Mouse (Mus musculus) cerebellum, adult (tissue): ENCODE data around the gene Nobox.

ENCODE experiments used
- ATAC-seq: cut with Nextera tagmentation; 2 replicates; pipeline ENCODE4 v1.9.2; 2017; ENCODE audit warnings: mild to moderate bottlenecking, moderate library complexity, mixed read lengths; ENCODE audit not compliant: insufficient number of reproducible peaks, low FRiP score, low TSS enrichment

The Nobox gene

DNA sequence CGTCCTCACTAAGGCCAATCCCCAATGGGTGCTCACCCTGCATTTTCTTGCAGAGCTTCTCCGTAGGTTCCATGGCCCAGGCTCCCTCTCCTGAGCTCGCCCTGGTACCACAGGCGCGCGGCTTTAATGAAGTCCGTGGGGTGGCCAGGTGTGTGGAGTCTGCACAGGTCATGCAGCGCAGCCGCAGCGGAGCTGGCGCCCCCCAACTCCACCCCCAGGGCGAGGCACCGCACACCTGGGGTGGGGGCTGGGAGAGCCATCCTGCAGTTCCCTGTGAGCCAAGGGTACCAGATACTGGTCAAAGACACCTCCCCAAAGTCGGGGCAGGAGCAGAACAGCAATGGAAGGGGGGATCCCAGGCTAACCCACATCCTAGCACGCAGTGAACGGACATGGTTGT lies at the start of gene Nobox:
TSS of gene Nobox (minus strand) at position 101 of the 400 bp plus-strand sequence.
- ATAC-seq, result no peak

DNA sequence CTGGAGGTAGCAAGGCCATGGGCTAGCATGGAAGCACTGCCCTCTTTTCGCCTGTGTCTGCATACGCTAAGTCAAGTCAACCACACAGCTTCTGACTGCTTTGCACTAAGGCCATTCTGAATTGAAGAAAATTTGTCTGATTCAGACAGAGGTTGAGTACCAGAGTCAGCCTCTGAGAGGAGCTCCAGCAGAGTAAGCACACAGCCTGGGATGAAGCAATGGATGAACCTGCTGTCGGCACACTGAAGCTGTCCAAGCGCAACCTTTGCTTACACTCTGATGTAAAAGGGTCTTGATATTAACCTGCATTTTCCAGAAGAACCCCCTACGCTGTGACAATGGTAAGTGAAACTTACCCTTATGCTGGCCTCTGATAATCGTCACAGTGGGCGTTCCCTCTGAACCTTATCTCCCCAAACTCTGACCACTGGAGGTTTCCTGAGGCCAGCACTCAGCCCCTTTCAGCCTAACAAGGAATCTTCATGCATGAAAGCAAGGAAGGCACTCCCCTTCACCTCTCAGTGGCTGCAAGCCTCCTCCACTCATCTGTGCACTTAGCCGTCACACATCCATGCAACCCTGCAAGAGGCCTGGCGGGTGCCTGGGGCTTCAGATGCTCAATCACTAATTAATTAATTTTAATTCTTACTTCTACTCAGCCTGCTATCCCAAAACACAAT lies 45.3 kb upstream of the Nobox start:
- ATAC-seq, result peak; percentile 31; the same call in 1 of the 2 replicates

DNA sequence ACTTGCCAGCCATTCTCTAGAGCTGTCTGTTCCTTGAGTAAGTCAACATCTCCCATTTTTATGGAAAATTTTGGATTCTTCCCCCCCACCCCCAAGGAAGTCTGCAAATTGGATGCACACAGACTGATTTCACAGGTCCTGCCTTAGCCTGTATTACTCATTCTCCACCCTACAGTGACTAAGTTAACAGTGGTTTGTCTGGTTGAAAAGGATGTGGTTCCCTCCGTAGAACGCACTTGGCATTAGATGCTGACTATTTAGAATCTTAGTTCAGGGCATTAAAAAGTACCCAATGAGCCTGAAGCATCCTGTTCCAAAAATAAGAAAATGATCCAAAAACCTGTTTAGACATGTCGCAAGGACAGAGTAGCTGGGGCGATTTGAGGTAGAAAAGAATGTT lies 44.1 kb upstream of the Nobox start:
- ATAC-seq, result no peak

DNA sequence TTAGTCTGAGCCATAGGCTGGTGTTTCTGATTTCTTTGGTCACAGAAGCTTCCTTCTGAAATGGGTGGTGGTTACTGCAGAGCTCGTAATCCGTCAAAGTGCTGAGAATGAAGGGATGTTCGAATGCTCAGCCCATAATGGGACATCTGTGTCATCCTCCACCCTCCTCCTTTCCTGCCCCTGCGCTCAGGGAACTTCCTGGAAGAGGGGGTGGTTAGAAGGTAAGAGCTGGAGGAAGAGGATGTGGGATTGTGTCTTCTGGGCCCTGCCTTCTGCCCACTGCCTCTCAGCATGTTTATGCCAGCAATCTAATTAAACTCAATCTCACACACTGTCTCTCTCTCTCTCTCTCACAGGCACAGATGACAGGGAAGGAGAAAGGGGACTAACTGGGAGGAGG lies 39.7 kb upstream of the Nobox start:
- ATAC-seq, result no peak

DNA sequence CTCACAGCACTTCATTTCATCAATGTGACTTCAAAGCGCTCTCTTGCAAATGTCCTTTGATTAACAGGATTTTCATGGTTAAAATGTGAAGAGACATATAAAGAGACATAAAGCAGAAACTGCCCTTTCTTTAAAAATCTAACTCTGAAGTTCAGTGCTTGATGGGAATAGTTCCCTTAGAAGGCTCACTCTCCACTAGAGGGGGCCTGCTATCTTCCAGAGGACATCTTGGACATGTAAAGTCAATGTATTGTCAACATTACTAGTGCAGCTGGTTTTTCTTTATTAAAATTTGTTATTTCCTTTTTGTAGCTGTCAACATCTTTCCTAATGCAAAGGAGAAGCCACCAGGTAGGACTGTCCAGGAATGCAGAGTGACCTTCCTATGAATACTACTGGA lies 38.3 kb upstream of the Nobox start:
- ATAC-seq, result no peak

DNA sequence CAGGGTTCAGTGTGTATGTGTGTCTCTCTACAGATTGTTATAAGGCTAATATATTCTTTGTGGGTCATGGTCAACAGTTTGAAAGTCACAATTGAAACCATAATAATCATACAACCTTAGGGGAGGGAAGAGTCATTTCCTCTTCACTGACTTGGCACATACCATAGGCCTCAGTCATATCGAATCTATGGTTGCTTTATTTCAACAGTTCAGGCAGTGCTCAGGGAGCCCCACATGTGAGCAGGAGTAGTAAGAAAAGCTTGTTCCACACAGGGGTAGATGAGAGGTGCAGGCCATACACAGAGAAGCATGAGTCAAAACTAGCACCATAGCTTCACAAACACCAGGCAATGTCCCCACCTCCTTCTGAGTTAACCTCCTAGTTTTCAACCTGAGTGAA lies 33.7 kb upstream of the Nobox start:
- ATAC-seq, result no peak

DNA sequence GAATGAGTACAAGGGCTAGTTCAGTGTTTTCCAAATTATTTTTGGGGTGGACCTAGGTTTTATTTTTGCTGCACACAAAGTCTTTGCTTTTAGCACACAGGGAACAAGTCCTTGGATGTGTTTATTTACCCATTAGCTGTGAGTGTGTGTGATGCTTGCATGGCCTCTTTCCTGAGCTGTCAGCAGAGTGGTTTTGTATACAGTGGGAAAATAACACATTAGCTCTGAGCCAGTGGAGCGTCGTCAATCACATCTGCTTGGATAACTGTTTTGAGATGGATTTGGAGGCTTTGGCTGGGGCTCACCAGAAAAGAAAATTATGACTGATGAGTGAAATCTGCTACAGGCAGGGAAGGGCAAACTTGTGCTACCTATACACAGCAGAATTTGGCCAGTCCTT lies 33.0 kb upstream of the Nobox start:
- ATAC-seq, result no peak

DNA sequence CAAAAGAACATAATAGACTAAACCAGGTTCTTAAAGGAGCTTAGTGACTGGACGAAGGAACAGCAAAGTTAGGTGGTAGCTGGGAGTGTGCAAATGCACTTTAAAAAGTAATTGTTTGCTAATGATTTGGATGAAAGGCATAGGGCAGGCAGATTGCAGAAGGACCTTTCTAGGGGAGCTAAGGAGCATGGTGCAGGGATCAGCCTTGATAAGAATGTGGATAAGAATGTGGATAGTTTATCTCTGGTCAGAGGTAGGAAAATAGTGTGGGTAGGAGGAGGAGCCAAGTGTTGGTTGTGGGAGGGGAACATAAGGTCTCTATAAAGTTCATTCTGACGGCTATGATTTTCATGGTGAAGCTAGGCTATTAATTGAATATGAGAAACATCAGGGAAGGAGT lies 29.4 kb upstream of the Nobox start:
- ATAC-seq, result no peak

DNA sequence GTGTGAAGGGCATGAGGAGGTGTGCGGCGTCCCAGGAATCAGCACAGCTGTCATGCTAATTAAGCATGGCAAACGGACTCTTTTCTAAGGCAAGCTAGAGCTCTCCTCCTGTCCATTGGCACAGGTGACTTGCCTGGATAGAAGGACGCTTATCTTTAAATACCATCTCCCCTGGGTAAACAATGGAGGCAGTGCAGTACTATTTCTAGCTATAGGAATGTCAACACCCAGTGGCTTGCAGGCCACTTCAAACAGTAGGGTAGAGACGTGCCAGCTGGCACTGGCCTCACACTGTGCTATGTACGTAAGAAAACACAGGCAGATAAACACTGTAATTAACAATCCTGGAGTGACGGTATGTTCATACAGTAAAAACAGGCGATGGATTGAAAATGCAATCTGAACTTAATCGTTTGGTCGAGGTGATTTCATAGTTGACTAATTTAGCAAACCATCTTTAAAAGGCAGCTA lies 28.2 kb upstream of the Nobox start:
- ATAC-seq, result peak; percentile 74

DNA sequence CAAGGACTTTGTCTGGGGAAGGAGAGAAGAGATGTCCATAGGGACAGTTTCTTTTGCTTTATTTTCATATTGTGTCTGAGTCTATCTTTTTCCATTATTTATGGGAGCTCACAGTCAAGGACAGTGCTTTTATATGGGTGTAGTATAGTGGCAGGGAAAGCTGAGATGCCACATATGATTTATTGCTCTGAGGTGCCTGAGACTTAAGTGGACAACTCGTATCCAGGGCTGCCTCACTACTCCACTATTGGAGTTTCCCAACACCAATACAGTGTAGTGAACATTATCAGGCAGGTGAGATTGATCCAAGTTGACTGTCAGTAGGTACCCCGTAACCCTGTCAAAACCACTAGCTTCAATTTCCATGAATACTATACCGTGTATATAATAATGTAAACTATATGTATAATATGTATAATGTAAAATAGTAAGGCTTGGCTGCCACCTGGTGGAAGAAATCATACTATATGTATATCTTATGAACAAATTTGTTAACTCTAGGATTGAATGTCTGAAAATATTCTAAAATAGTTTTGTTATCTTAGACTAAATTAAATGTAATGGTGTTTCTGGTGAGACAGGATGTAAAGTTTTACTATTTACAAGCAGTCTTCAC lies 26.4 kb upstream of the Nobox start:
- ATAC-seq, result no peak

DNA sequence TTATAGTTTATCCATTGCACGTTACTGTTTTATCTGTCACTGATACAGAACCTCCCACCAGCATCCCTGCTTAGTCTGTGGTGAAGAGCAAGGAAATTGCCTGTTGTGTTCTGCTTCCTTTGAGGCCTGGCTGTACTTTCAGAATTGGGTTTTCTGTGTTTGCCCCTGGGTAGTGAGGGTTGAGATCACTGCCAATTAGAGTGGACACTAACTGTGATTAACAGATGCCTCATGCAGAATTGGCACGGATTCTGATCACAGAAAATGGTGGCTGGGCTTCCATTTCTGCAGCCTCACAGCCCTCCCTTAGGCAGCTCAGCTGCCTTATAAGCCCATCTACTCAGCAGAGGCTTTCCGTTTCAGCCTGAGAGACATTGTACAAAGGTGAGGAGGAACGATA lies 24.1 kb upstream of the Nobox start:
- peak; percentile 91 for ATAC-seq

DNA sequence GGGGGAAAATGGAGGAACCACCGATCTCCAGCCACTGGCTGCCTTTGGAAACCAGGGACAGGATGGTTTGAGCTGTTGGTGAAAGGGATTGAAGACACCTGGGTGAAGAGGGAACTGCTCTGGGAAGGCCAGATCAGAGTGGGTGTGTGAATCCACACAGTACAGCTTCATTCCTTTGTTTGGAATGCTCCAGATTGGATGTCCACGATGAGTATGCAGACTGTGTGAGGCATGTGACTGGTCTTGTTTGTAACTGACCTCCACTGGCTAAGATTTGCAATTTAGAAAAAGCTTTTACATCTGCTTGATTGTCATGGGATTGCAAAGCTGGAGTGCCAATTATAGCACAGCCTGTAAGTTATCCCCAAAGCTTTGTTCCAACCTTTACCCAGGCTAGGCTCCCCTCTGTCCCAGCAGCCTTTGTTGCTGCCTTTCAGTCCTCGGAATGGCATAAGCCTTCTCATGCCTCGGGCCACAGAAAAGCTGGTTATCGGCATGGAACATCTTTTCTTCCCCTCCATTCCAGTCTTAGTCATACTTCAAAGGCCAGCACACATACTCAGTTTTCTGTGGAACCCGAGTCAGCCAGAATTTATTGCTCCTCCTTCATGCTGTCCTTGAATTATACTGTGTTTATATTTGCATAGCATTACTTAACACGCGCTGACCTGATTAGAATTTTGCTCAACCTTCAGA lies 3.8 kb upstream of the Nobox start:
- ATAC-seq, result no peak

DNA sequence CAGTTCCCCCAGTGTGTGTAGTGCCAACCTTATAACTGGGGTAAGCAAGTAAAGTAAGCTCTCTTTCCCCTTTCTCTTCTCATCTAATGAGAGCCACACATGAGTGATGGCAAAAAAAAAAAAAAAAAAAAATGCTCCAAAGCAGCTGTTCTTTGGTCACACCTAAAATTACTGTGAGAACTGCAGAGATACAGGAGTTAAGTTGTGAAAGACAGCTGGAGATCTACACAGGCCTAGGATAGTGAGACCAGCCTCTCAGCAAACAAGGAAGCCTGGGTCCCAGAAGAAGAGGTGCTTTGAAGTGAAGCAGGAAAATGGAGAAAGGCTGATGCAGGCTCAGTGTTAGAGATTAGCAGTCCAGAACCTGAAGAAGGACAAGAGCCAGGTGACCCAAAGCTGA lies 3.2 kb upstream of the Nobox start:
- ATAC-seq, result no peak

DNA sequence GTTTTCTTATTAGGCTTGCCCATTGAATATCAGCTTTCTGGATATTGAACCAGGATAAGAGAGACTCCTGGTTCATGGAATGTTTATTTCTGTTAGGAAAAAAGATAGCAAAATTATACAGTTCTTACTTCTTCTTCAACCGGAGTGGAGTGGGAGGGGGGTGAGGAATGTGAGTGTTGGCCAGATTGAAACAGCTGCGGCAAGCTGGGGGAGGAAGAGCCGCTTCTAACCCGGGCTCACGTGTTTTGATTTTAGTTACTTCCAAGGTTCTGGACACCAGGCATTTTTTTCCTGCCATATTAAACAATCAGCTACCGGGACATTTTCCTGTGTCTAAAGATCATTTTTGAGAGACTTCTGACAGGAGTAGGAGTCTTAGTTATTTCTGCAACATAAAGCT lies 717 bp upstream of the Nobox start:
- no peak for ATAC-seq

DNA sequence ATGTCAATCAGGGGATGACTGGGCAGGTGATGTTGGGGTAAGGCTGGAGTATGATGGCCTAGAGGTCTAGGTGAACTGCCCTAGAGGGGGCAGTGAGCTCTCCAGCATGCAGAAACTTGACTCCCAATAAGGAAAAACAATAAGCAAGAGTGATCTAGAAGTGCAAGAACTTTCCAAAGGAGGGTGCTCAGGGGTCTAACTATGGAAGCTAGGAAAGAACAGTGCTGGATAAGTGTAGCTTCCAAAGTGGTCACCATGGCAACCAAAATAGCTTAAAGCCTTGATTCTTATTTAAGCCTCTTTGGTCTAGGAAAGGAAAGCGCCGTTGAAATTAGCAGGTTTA lies 11.9 kb downstream of the Nobox start:
- ATAC-seq, result no peak

DNA sequence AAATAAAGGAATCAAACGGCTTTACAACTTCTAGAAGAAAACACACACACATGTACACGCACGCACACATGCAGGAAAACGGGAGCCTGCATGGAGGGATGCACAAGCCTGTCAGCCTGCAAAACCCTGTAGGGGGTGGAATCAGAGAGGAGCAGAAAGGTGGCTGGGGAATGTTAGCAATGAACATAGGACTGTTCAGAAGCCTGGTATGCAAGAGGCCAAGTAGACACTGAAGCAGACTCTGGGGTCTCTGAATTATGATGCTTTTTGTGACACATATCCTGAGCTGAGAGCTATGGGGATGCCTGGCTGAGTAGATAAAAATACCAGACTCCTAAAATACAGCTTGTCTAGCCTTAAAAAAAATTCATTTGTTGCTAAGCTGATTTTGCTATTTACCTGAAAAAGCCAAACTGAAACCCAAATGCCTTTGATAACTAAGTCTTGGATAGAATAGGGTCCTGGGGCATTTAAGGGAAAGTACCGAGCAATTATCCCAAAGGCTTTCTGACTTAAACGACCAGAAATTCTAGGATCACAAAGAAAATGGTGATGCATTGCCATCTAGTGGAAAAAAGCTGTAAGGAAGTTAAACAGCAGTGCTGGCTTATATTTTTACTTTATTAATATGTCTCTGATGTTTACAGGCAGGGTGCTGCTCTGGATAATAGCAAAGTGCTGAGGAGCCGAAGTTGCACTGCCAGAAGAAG lies 12.4 kb downstream of the Nobox start:
- peak; percentile 56 for ATAC-seq

DNA sequence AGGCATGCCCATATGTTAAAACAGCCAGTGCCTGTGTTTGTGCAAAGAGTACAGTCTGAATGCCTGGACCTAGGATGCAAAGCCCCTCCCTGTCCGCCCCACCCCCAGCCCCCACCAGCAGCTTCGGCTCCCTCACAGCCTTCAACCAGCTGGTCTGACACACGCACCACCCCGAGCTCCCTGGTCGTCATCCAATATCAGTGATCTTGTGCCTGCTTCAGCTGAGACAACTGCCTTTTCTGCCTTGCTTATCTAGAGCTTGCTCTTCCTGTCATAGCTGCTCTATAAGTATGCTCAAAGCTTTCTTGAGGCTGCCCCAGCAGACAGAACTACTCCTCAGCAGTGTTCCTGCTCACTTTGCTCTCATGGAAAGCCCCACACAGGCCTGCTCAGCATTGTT lies 13.4 kb downstream of the Nobox start:
- peak; percentile 74 for ATAC-seq

DNA sequence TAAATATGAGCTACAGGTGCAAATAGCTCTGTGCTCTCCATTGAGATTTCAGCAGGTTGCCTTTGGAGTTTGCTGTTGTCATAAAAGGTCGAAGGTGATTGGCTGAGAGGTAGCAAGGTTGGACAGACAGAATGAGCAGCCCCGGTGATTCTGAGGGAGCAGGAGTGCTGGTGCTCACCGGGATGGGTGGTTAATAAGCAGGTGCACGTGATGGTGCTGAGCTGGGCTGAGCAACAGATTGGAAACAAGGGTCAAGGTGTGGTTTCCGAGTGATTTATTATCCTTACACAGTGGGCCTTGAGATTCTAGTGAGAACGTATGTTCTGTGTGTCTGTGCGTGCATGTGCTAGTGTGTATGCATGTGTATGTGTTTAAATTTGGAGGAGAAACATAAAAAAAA lies 16.2 kb downstream of the Nobox start:
- no peak for ATAC-seq

DNA sequence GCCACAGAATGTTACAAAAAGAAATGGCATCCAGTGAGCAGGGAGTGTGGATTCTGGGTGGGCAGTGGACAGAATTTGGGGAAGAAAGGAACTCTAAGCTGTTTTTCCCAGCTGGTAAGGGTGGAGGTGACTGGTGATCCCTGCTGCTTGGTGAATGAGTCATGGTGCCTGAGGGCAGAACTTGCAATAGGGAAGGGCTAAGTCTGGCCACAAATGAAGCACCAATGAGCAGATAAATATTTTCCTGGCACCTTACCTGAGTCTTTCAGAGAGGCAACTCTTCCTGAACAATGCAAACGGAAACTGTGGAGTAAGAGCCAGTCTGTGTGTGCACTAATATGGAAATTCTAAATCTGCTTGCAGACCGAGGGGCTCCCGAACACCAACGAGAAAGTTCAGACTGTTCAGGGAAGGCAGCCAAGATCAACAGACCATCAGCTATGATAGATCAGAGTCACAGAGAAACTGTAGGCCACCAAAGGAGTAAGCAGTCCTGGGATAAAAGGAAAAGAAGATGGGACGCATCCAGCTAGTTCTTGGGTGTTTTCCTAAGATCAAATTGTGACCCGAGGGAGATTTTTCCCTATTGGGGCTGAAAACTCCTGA lies 16.8 kb downstream of the Nobox start:
- ATAC-seq, result no peak

DNA sequence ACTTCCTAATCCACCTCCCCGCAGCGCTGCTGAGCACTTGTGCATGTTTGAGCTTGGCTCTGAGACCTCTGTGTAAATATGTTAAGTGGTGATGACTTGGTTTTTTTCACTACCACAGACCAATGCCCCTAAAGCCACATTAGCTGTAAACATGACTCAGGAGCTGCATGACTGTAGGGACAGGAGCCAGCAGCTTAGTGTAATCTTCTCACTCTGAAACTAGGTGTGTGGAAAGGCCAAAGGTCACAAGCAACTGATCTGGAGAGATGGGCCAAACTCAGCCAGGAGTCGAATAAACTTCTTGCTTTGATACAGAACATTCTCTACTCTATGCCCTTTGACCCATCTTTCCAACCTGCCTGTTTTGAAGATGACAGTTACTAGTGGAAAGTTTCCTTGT lies 17.3 kb downstream of the Nobox start:
- ATAC-seq, result no peak

DNA sequence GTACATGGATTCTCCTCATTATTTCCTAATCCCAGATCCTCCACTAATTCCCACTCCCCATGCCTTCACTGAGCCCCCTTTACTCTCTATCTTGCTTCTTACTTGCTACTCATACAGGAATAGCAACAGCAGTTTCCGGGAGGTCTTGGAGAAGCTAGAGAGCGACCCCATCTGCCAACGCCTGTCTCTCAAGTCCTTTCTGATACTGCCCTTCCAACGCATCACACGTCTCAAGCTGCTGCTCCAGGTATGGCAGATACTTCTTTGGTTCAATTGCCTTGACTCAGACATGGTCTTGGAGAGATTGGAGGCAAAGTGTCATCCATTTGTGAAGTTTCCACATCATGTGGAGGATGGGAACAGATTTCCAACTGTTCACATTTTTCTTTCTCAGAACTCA lies 28.9 kb downstream of the Nobox start:
- no peak for ATAC-seq
